In genomic region chr4:33586615-33587451, GRCm38 (mm10) we compare ENCODE assay signal across 8 mouse cellular contexts.
DNase-seq lines count a peak whose midpoint lies in the region; ATAC-seq and TF ChIP-seq lines count a peak whose summit lies in the region.

No protein-coding gene starts in this region.

- H3K4me2 ChIP-seq in liver, embryonic 11.5 days = peak overlapping the region; percentile 59
- peak overlapping the region; percentile 68 for H3K4me2 ChIP-seq in myocyte (ENCODE audit: low read depth)

- H3K4me1 ChIP-seq in embryonic facial prominence, embryonic 10.5 days = peaks cover 35% of the 10 kb centered on the region
- H3K4me1 ChIP-seq in heart, embryonic 10.5 days = peaks cover 33% of the 10 kb centered on the region
- no peaks in the 10 kb centered on the region for H3K4me1 ChIP-seq in kidney, adult 2 months (ENCODE audit: control insufficient read depth, insufficient read depth, low read length)
- peaks cover 8% of the 10 kb centered on the region; the same call in 1 of the 2 replicates for H3K4me1 ChIP-seq in liver, embryonic 11.5 days (replicated peaks; ENCODE audit: control insufficient read depth, insufficient read depth, low read length)

- H3K79me2 ChIP-seq in myocyte (ENCODE audit: control insufficient read depth, insufficient read depth) = no peaks in the 10 kb centered on the region

- peak; percentile 82 for ATAC-seq in liver, embryonic 11.5 days (replicated peaks; ENCODE audit: low FRiP score)

- no peak overlapping the region for H3ac ChIP-seq in myocyte (ENCODE audit: control insufficient read depth, insufficient read length)

- TF ChIP-seq CTCF in kidney, adult 2 months (conservative IDR thresholded peaks at IDR 0.05; ENCODE audit: insufficient read depth, insufficient read length, low read depth, low read length) = peak; percentile 47

- H3K4me3 ChIP-seq in embryonic facial prominence, embryonic 10.5 days = peak overlapping the region; percentile 40
- H3K4me3 ChIP-seq in heart, embryonic 10.5 days = peak overlapping the region; percentile 45
- peak overlapping the region; percentile 9; the same call in 1 of the 2 replicates for H3K4me3 ChIP-seq in kidney, adult 2 months (ENCODE audit: insufficient read depth, low read depth, low read length)
- H3K4me3 ChIP-seq in liver, embryonic 11.5 days (ENCODE audit: low read depth, low read length) = peak overlapping the region; percentile 20; the same call in 1 of the 2 replicates
- no peak overlapping the region for H3K4me3 ChIP-seq in myocyte

- WGBS in embryonic facial prominence, embryonic 10.5 days = 8% methylated on average over 15 of the region's 15 CpGs
- 10% methylated on average over 15 of the region's 15 CpGs for WGBS in heart, embryonic 10.5 days
- 14% methylated on average over 15 of the region's 15 CpGs for WGBS in kidney, adult 2 months
- WGBS in liver, embryonic 11.5 days = 15% methylated on average over 15 of the region's 15 CpGs

- peaks cover 9% of the 10 kb centered on the region; the same call in 1 of the 2 replicates for H3K27me3 ChIP-seq in embryonic facial prominence, embryonic 10.5 days (replicated peaks; ENCODE audit: low read depth, poor library complexity, severe bottlenecking)
- peaks cover 27% of the 10 kb centered on the region; the same call in 1 of the 2 replicates for H3K27me3 ChIP-seq in heart, embryonic 10.5 days (ENCODE audit: insufficient read depth, poor library complexity, severe bottlenecking)
- no peaks in the 10 kb centered on the region for H3K27me3 ChIP-seq in kidney, adult 2 months (replicated peaks; ENCODE audit: control insufficient read depth, insufficient read depth, low read length)
- H3K27me3 ChIP-seq in liver, embryonic 11.5 days (replicated peaks; ENCODE audit: control insufficient read depth, insufficient read depth, low read length) = no peaks in the 10 kb centered on the region
- no peaks in the 10 kb centered on the region for H3K27me3 ChIP-seq in myocyte (ENCODE audit: control insufficient read depth, insufficient read depth, insufficient read length)

- TF ChIP-seq POLR2A in kidney, adult 2 months (IDR thresholded peaks at IDR 0.05; ENCODE audit: low read depth, low read length) = no peak
- TF ChIP-seq POLR2A in myocyte (IDR thresholded peaks at IDR 0.05; ENCODE audit: insufficient read length, low read depth) = no peak

- no peaks in the 10 kb centered on the region for H3K9me3 ChIP-seq in embryonic facial prominence, embryonic 10.5 days
- H3K9me3 ChIP-seq in heart, embryonic 10.5 days = no peaks in the 10 kb centered on the region
- no peaks in the 10 kb centered on the region for H3K9me3 ChIP-seq in liver, embryonic 11.5 days (ENCODE audit: control insufficient read depth, low read length)

- peak; percentile 34 for DNase-seq in urinary bladder, postnatal 14 days (ENCODE audit: low spot score)
- no peak for DNase-seq in urinary bladder, postnatal 10 days (ENCODE audit: low spot score)
- peak; percentile 76 for DNase-seq in embryonic facial prominence, embryonic 10.5 days (ENCODE audit: low spot score)
- no peak for DNase-seq in heart, embryonic 10.5 days (ENCODE audit: low spot score)
- peak; percentile 56 for DNase-seq in kidney, adult 2 months
- DNase-seq in liver, embryonic 11.5 days (ENCODE audit: low spot score) = no peak
- DNase-seq in spleen, postnatal 4 days (ENCODE audit: low spot score in 2 of 2) = no peak

- peak overlapping the region; percentile 78 for H3K27ac ChIP-seq in embryonic facial prominence, embryonic 10.5 days (replicated peaks)
- peak overlapping the region; percentile 70 for H3K27ac ChIP-seq in heart, embryonic 10.5 days
- H3K27ac ChIP-seq in kidney, adult 2 months (ENCODE audit: insufficient read depth, low read depth, low read length) = no peak overlapping the region
- no peak overlapping the region for H3K27ac ChIP-seq in liver, embryonic 11.5 days (ENCODE audit: low read depth, low read length)

- no peaks in the 10 kb centered on the region for H3K36me3 ChIP-seq in embryonic facial prominence, embryonic 10.5 days (replicated peaks)
- no peaks in the 10 kb centered on the region for H3K36me3 ChIP-seq in heart, embryonic 10.5 days
- H3K36me3 ChIP-seq in kidney, adult 2 months (ENCODE audit: control insufficient read depth, insufficient read depth, low read length) = no peaks in the 10 kb centered on the region
- H3K36me3 ChIP-seq in liver, embryonic 11.5 days (ENCODE audit: control insufficient read depth, insufficient read depth, low read length) = no peaks in the 10 kb centered on the region
- no peaks in the 10 kb centered on the region for H3K36me3 ChIP-seq in myocyte (ENCODE audit: control insufficient read depth, insufficient read depth)

- no peak overlapping the region for H3K9ac ChIP-seq in liver, embryonic 11.5 days (ENCODE audit: low read depth, low read length)

TF ChIP-seq in myocyte, 11 proteins besides CTCF, POLR2A, EP300 and RAD21:
- no peak for TF ChIP-seq E2F4 (IDR thresholded peaks at IDR 0.05; ENCODE audit: insufficient read depth)
- TF ChIP-seq MAX (IDR thresholded peaks at IDR 0.05; ENCODE audit: low read depth) = no peak
- peak in 1 of 3 experiments; percentile 21 for TF ChIP-seq MYOD1 (IDR thresholded peaks at IDR 0.05; ENCODE audit: control insufficient read depth in 1 of 3, insufficient read length in 2 of 3, low read depth in 2 of 3)
- TF ChIP-seq USF1 (IDR thresholded peaks at IDR 0.05; ENCODE audit: low read depth) = peak; percentile 71
- TF ChIP-seq REST (IDR thresholded peaks at IDR 0.05; ENCODE audit: insufficient read depth, insufficient read length) = no peak
- TF ChIP-seq SRF (IDR thresholded peaks at IDR 0.05; ENCODE audit: control insufficient read depth, insufficient read length, low read depth) = no peak

Comparison
In these comparisons a context has a peak if more than half of its experiments do, and no peak if none do; other contexts are left out.
1. DNase-seq: peak in urinary bladder, postnatal 14 days (single experiment), embryonic facial prominence, embryonic 10.5 days (single experiment) and kidney, adult 2 months (single experiment); none in urinary bladder, postnatal 10 days (single experiment), heart, embryonic 10.5 days (single experiment), liver, embryonic 11.5 days (single experiment) and spleen, postnatal 4 days (0 of 2).
2. H3K27ac ChIP-seq: peak in embryonic facial prominence, embryonic 10.5 days (single experiment) and heart, embryonic 10.5 days (single experiment); none in kidney, adult 2 months (single experiment) and liver, embryonic 11.5 days (single experiment).